Mouse (Mus musculus): ENCODE measurements around the gene Cep350. TPM values are rescaled to one million over a fixed set of nuclear protein-coding genes. Genes with fewer than 3 reads are reported as not detected.

Gene Cep350
- polyA plus RNA-seq, 1 experiment from 2014 or later, result 9.3 TPM

- ATAC-seq, result no peak
Observed at GRCm38 (mm10) chr1:155854926-155855702, 117.9 kb downstream of the Cep350 start.

GRCm38 (mm10) chr1:155853009-155853408, 120.0 kb downstream of the Cep350 start:
- H3K4me1 ChIP-seq (ENCODE audit: insufficient read depth, low read depth, low read length), result no peaks in the 10 kb centered on the region
- no peak for DNase-seq (ENCODE audit: low spot score)
- no peak overlapping the region for H3K27ac ChIP-seq (ENCODE audit: low read length)
- 96% methylated on average over 5 of the region's 5 CpGs for WGBS
- H3K9me3 ChIP-seq (ENCODE audit: low read length), result no peaks in the 10 kb centered on the region
- H3K27me3 ChIP-seq (replicated peaks; ENCODE audit: insufficient read depth, low read length), result no peaks in the 10 kb centered on the region
- no peak overlapping the region for H3K9ac ChIP-seq (replicated peaks; ENCODE audit: low read depth)
- no peak overlapping the region for H3K4me3 ChIP-seq (ENCODE audit: low read depth, low read length)
- H3K36me3 ChIP-seq (ENCODE audit: insufficient read depth, low read length), result peaks cover 18% of the 10 kb centered on the region; the same call in 1 of the 2 replicates
- TF ChIP-seq CTCF (IDR thresholded peaks at IDR 0.05) (no peak), EP300 (IDR thresholded peaks at IDR 0.05) (no peak)
- ATAC-seq, result no peak
- no peak overlapping the region for H3K4me2 ChIP-seq (replicated peaks; ENCODE audit: low read depth, low read length)

More at GRCm38 (mm10) chr1:155854926-155855702, 117.9 kb downstream of the Cep350 start:
- Histone ChIP-seq H3K27ac (ENCODE audit: low read length) (no peak overlapping the region), H3K4me1 (ENCODE audit: insufficient read depth, low read depth, low read length) (no peaks in the 10 kb centered on the region), H3K36me3 (ENCODE audit: insufficient read depth, low read length) (peaks cover 24% of the 10 kb centered on the region), H3K9me3 (ENCODE audit: low read length) (no peaks in the 10 kb centered on the region), H3K9ac (replicated peaks; ENCODE audit: low read depth) (no peak overlapping the region), H3K27me3 (replicated peaks; ENCODE audit: insufficient read depth, low read length) (no peaks in the 10 kb centered on the region), H3K4me3 (ENCODE audit: low read depth, low read length) (no peak overlapping the region), H3K4me2 (replicated peaks; ENCODE audit: low read depth, low read length) (no peak overlapping the region)
- TF ChIP-seq CTCF (IDR thresholded peaks at IDR 0.05), result no peak
- no peak for TF ChIP-seq EP300 (IDR thresholded peaks at IDR 0.05)
- WGBS, result 82% methylated on average over 7 of the region's 7 CpGs
- no peak for DNase-seq (ENCODE audit: low spot score)

GRCm38 (mm10) chr1:155844235-155844634, 128.8 kb downstream of the Cep350 start:
- Histone ChIP-seq H3K9ac (replicated peaks; ENCODE audit: low read depth) (no peak overlapping the region), H3K36me3 (ENCODE audit: insufficient read depth, low read length) (peaks cover 12% of the 10 kb centered on the region), H3K4me2 (replicated peaks; ENCODE audit: low read depth, low read length) (no peak overlapping the region), H3K4me1 (ENCODE audit: insufficient read depth, low read depth, low read length) (no peaks in the 10 kb centered on the region), H3K4me3 (ENCODE audit: low read depth, low read length) (no peak overlapping the region), H3K27me3 (replicated peaks; ENCODE audit: insufficient read depth, low read length) (no peaks in the 10 kb centered on the region), H3K9me3 (ENCODE audit: low read length) (no peaks in the 10 kb centered on the region), H3K27ac (ENCODE audit: low read length) (no peak overlapping the region)
- WGBS, result 45% methylated on average over 5 of the region's 5 CpGs
- TF ChIP-seq EP300 (IDR thresholded peaks at IDR 0.05) (no peak), CTCF (IDR thresholded peaks at IDR 0.05) (no peak)
- peak; percentile 24 for DNase-seq (ENCODE audit: low spot score)
- ATAC-seq, result no peak; the same call in 1 of the 2 replicates

- Histone ChIP-seq H3K9me3 (ENCODE audit: low read length) (no peaks in the 10 kb centered on the region), H3K27ac (ENCODE audit: low read length) (no peak overlapping the region), H3K27me3 (replicated peaks; ENCODE audit: insufficient read depth, low read length) (no peaks in the 10 kb centered on the region), H3K36me3 (ENCODE audit: insufficient read depth, low read length) (peaks cover 12% of the 10 kb centered on the region), H3K4me2 (replicated peaks; ENCODE audit: low read depth, low read length) (no peak overlapping the region), H3K9ac (replicated peaks; ENCODE audit: low read depth) (no peak overlapping the region), H3K4me3 (ENCODE audit: low read depth, low read length) (no peak overlapping the region), H3K4me1 (ENCODE audit: insufficient read depth, low read depth, low read length) (no peaks in the 10 kb centered on the region)
- 36% methylated on average over 4 of the region's 4 CpGs for WGBS
- ATAC-seq (peak; percentile 16; the same call in 1 of the 2 replicates), DNase-seq (ENCODE audit: low spot score) (peak; percentile 12)
- TF ChIP-seq CTCF (IDR thresholded peaks at IDR 0.05) (no peak), EP300 (IDR thresholded peaks at IDR 0.05) (no peak)
Observed at GRCm38 (mm10) chr1:155843538-155843937, 129.5 kb downstream of the Cep350 start.

- H3K4me2 ChIP-seq (replicated peaks; ENCODE audit: low read depth, low read length), result no peak overlapping the region
- DNase-seq (ENCODE audit: low spot score), result no peak
- H3K4me3 ChIP-seq (ENCODE audit: low read depth, low read length), result no peak overlapping the region
- no peak for ATAC-seq
- no peak overlapping the region for H3K27ac ChIP-seq (ENCODE audit: low read length)
- no peaks in the 10 kb centered on the region for H3K9me3 ChIP-seq (ENCODE audit: low read length)
- no peak for TF ChIP-seq EP300 (IDR thresholded peaks at IDR 0.05)
- no peak for TF ChIP-seq CTCF (IDR thresholded peaks at IDR 0.05)
- no peaks in the 10 kb centered on the region for H3K36me3 ChIP-seq (ENCODE audit: insufficient read depth, low read length)
- H3K27me3 ChIP-seq (replicated peaks; ENCODE audit: insufficient read depth, low read length), result no peaks in the 10 kb centered on the region
- H3K9ac ChIP-seq (replicated peaks; ENCODE audit: low read depth), result no peak overlapping the region
- 47% methylated on average over 2 of the region's 2 CpGs for WGBS
- no peaks in the 10 kb centered on the region for H3K4me1 ChIP-seq (ENCODE audit: insufficient read depth, low read depth, low read length)
Observed at GRCm38 (mm10) chr1:155835667-155836066, 137.4 kb downstream of the Cep350 start.

- no peaks in the 10 kb centered on the region for H3K27me3 ChIP-seq (replicated peaks; ENCODE audit: insufficient read depth, low read length)
- H3K4me2 ChIP-seq (replicated peaks; ENCODE audit: low read depth, low read length), result no peak overlapping the region
- H3K4me1 ChIP-seq (ENCODE audit: insufficient read depth, low read depth, low read length), result no peaks in the 10 kb centered on the region
- no peak for ATAC-seq
- H3K27ac ChIP-seq (ENCODE audit: low read length), result no peak overlapping the region
- H3K4me3 ChIP-seq (ENCODE audit: low read depth, low read length), result no peak overlapping the region
- H3K9me3 ChIP-seq (ENCODE audit: low read length), result no peaks in the 10 kb centered on the region
- no peak overlapping the region for H3K9ac ChIP-seq (replicated peaks; ENCODE audit: low read depth)
- WGBS, result 74% methylated on average over 9 of the region's 9 CpGs
- no peaks in the 10 kb centered on the region for H3K36me3 ChIP-seq (ENCODE audit: insufficient read depth, low read length)
- TF ChIP-seq CTCF (IDR thresholded peaks at IDR 0.05), result no peak
- TF ChIP-seq EP300 (IDR thresholded peaks at IDR 0.05), result no peak
- DNase-seq (ENCODE audit: low spot score), result no peak
Observed at GRCm38 (mm10) chr1:155833610-155834009, 139.4 kb downstream of the Cep350 start.

Measured in lung, postnatal 0 days (tissue).